Mouse (Mus musculus) megakaryocyte progenitor cell, adult 5-6 weeks (primary cell): ENCODE measurements at regions not wholly inside any gene's neighbourhood (a gene's known extent, or its start where the extent isn't known, plus 50 kb on each side); places are given as distances from the start of the nearest gene placed in this dataset.

Experiments used
- ATAC-seq: replicated peaks from 2 replicates; pipeline ENCODE4 v1.8.0; 2016; ENCODE audit warnings: mild to moderate bottlenecking, moderate TSS enrichment, inconsistent platforms; ENCODE audit not compliant: poor library complexity

DNA sequence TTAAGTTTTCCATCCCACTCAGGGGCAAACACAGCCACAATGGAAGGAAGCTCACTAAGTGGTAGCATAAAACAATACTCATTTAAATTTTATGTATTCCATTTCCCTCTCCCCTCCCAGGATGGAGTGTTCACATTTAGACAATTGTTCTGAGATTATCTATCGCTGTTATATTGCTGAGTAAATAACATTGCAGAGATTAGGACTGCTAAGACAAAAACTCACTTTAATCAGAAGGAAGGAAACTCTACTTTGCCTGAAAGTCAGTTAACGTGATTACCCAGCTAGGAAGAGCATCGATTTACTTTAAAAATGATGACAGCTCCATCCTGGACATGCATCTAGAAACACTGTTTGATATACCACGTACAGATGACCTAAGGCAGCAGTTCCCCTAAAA, 51.1 kb upstream of the Dab2 start:
- no peak for ATAC-seq
